Mouse (Mus musculus): ENCODE measurements around the gene Matn1. TPM values are rescaled to one million over a fixed set of nuclear protein-coding genes. Genes with fewer than 3 reads are reported as not detected.

Matn1 gene
- polyA plus RNA-seq, 1 experiment from 2014 or later, result 0.39 TPM

GRCm38 (mm10) chr4:130908133-130908532 is 36.1 kb upstream of the Matn1 start:
- Histone ChIP-seq H3K9ac (no peak overlapping the region), H3K4me1 (replicated peaks) (peaks cover 44% of the 10 kb centered on the region), H3K4me3 (no peak overlapping the region), H3K27me3 (no peaks in the 10 kb centered on the region), H3K9me3 (replicated peaks) (no peaks in the 10 kb centered on the region), H3K4me2 (no peak overlapping the region), H3K27ac (no peak overlapping the region), H3K36me3 (no peaks in the 10 kb centered on the region)
- ATAC-seq (replicated peaks; ENCODE audit: insufficient number of reproducible peaks, insufficient read depth, low FRiP score, low read depth), result no peak
- 95% methylated on average over 10 of the region's 10 CpGs for WGBS

DNA sequence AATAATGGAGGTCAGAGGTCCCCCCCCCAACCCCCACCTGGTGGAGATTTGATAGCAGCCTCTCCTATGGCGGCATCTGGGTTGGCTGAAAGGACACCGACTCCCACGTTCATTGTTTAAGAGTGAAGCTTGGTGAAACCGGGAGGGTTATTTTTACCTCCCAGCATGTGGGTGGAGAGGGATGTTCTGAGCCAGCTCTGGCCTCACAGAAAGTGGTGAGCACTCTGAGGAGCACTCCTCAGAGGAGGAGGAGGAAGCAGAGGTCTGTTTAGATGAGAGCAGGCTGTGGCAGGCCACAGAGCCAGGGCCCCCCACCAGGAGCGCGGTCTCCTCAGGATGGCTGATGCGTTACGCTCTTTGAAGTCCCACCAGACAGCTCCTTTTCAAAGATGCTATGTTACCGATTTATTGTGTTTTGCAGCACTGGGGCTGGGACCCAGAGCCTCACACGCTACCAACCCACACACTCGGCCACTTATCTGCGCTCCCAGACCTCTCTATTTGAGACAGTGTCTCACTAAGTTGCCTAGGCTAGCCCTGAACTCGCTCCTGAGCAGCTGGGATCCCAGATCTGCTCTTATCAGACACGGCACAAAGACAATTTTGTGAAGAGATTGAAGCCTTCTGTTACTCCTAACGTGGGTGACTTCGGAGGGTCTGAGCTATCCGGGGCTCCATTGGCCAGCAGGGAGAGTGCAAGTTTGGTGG is 34.9 kb upstream of the Matn1 start:
- Histone ChIP-seq H3K4me2 (no peak overlapping the region), H3K9me3 (replicated peaks) (no peaks in the 10 kb centered on the region), H3K9ac (no peak overlapping the region), H3K36me3 (no peaks in the 10 kb centered on the region), H3K27ac (no peak overlapping the region), H3K4me1 (replicated peaks) (peaks cover 44% of the 10 kb centered on the region), H3K4me3 (no peak overlapping the region), H3K27me3 (no peaks in the 10 kb centered on the region)
- 53% methylated on average over 17 of the region's 17 CpGs for WGBS
- ATAC-seq (replicated peaks; ENCODE audit: insufficient number of reproducible peaks, insufficient read depth, low FRiP score, low read depth), result no peak

DNA sequence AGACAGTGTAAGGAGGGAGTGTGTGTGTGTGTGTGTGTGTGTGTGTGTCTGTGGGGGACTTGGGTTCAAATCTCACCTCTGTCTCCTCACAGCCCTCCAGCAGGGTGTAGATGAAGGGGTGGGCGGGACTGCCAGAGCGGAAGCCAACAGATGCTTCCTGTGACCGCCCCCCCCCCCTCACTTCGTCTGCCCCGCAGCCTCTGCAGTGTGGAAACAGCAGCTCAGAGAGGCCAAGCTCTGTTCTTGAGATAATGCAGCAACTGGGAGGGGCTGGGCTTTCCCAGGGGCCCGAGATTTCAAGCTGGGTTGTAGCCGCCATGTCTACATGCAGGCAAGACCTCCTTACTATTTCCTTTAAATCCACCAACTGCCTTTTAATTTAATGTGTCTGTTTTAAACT is 33.5 kb upstream of the Matn1 start:
- Histone ChIP-seq H3K4me1 (replicated peaks) (peaks cover 40% of the 10 kb centered on the region), H3K4me3 (no peak overlapping the region), H3K4me2 (no peak overlapping the region), H3K36me3 (no peaks in the 10 kb centered on the region), H3K9me3 (replicated peaks) (no peaks in the 10 kb centered on the region), H3K27me3 (0 out of 2 replicates have a peak, but pooled peaks cover under 1% of the 10 kb centered on the region), H3K9ac (no peak overlapping the region), H3K27ac (no peak overlapping the region)
- no peak for ATAC-seq (replicated peaks; ENCODE audit: insufficient number of reproducible peaks, insufficient read depth, low FRiP score, low read depth)
- 18% methylated on average over 7 of the region's 7 CpGs for WGBS

DNA sequence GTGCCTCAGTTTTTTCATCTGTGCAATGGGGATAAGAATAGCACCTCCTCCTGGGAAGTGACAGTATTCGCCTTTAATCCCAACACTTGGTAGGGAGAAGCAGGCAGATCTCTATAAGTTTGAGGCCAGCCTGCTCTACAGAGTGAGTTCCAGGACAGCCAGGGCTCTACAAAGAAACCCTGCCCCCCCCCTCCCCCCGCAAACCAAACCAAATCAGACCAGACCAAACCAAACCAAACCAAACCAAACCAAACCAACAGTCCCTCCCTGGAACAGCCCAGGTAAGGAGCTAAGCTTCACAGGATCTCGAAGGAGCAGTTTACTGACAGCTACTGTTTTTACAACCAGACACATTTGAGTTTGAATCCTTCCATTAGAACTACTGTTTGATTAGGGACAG is 31.6 kb upstream of the Matn1 start:
- H3K27ac ChIP-seq, result no peak overlapping the region
- H3K9me3 ChIP-seq (replicated peaks), result no peaks in the 10 kb centered on the region
- no peak overlapping the region for H3K4me2 ChIP-seq
- no peaks in the 10 kb centered on the region for H3K36me3 ChIP-seq
- 0 out of 2 replicates have a peak, but pooled peaks cover 3% of the 10 kb centered on the region for H3K27me3 ChIP-seq
- WGBS, result 79% methylated on average over 3 of the region's 3 CpGs
- no peak for ATAC-seq (replicated peaks; ENCODE audit: insufficient number of reproducible peaks, insufficient read depth, low FRiP score, low read depth)
- no peak overlapping the region for H3K4me3 ChIP-seq
- no peak overlapping the region for H3K9ac ChIP-seq
- H3K4me1 ChIP-seq (replicated peaks), result peaks cover 31% of the 10 kb centered on the region

DNA sequence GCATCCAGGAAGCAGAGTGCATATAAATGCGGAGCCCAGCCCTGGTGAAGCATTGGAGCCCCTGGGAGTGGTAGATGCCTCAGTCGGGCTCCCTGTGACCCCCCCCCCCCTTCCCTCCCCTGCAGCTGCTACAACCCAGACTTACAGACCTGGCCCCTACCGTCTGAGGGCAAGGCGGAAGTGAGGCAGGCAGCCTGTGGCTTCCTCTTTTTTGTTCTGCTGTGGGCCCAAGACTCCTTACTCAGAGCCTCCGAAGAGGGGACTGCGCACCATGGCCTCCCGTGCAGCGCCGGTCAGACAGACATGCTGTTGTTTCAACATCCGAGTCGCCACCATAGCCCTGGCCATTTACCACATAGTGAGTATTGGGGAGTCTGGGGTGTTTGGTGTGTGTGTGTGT is 31.1 kb upstream of the Matn1 start, which contains the start of gene Laptm5:
Gene Laptm5 (plus strand): TSS at position 49 of the 400 bp plus-strand sequence.
- Histone ChIP-seq H3K9me3 (replicated peaks) (no peaks in the 10 kb centered on the region), H3K36me3 (no peaks in the 10 kb centered on the region), H3K4me3 (peak within 1 kb of the TSS; percentile 25), H3K4me2 (0 out of 2 replicates have a peak within 1 kb of the TSS, but pooled peaks have one; percentile 18), H3K4me1 (replicated peaks) (peaks cover 31% of the 10 kb centered on the region), H3K9ac (no peak within 1 kb of the TSS), H3K27ac (peak within 1 kb of the TSS; percentile 53; the same call in 1 of the 2 replicates), H3K27me3 (0 out of 2 replicates have a peak, but pooled peaks cover 3% of the 10 kb centered on the region)
- WGBS, result 73% methylated on average over 11 of the region's 11 CpGs
- ATAC-seq (replicated peaks; ENCODE audit: insufficient number of reproducible peaks, insufficient read depth, low FRiP score, low read depth), result no peak

DNA sequence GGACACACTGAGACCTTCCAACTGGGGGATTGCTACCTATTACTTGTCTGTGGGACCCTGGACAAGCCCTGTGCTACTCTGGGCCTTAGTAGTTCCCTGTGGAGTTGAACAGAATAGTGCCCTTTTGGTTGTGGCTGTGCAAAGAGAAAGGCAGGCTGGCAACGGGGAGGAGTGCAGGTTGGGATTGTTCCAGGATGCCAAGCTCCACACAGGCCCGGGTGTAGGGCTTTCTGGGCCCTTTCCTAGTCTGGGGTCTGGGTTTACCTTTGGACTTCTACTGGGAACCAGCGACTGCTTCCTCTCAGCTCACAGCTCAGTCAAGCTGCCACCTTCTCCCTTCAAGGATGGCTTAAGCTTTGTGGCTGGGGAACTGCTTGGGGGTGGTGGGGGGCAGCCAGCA is 30.7 kb upstream of the Matn1 start:
- no peak overlapping the region for H3K9ac ChIP-seq
- H3K4me2 ChIP-seq, result 0 out of 2 replicates have a peak overlapping the region, but pooled peaks have one; percentile 18
- 0 out of 2 replicates have a peak, but pooled peaks cover 3% of the 10 kb centered on the region for H3K27me3 ChIP-seq
- WGBS, result 58% methylated on average over 3 of the region's 3 CpGs
- no peaks in the 10 kb centered on the region for H3K9me3 ChIP-seq (replicated peaks)
- H3K4me1 ChIP-seq (replicated peaks), result peaks cover 29% of the 10 kb centered on the region
- ATAC-seq (replicated peaks; ENCODE audit: insufficient number of reproducible peaks, insufficient read depth, low FRiP score, low read depth), result no peak
- H3K27ac ChIP-seq, result peak overlapping the region; percentile 53; the same call in 1 of the 2 replicates
- H3K36me3 ChIP-seq, result no peaks in the 10 kb centered on the region
- H3K4me3 ChIP-seq, result peak overlapping the region; percentile 25

GRCm38 (mm10) chr4:130914011-130914410 is 30.2 kb upstream of the Matn1 start:
- no peaks in the 10 kb centered on the region for H3K9me3 ChIP-seq (replicated peaks)
- no peak for ATAC-seq (replicated peaks; ENCODE audit: insufficient number of reproducible peaks, insufficient read depth, low FRiP score, low read depth)
- H3K27me3 ChIP-seq, result 0 out of 2 replicates have a peak, but pooled peaks cover 3% of the 10 kb centered on the region
- no peak overlapping the region for H3K9ac ChIP-seq
- peak overlapping the region; percentile 25 for H3K4me3 ChIP-seq
- H3K4me2 ChIP-seq, result peak overlapping the region; percentile 19; the same call in 1 of the 2 replicates
- 83% methylated on average over 4 of the region's 4 CpGs for WGBS
- H3K27ac ChIP-seq, result peak overlapping the region; percentile 53; the same call in 1 of the 2 replicates
- H3K4me1 ChIP-seq (replicated peaks), result peaks cover 24% of the 10 kb centered on the region
- H3K36me3 ChIP-seq, result no peaks in the 10 kb centered on the region

- Histone ChIP-seq H3K4me3 (peak overlapping the region; percentile 17; the same call in 1 of the 2 replicates), H3K27ac (no peak overlapping the region), H3K4me1 (replicated peaks) (peaks cover 23% of the 10 kb centered on the region), H3K9ac (no peak overlapping the region), H3K36me3 (no peaks in the 10 kb centered on the region), H3K4me2 (peak overlapping the region; percentile 19; the same call in 1 of the 2 replicates), H3K27me3 (0 out of 2 replicates have a peak, but pooled peaks cover 3% of the 10 kb centered on the region), H3K9me3 (replicated peaks) (no peaks in the 10 kb centered on the region)
- WGBS, result 47% methylated on average over 7 of the region's 7 CpGs
- no peak for ATAC-seq (replicated peaks; ENCODE audit: insufficient number of reproducible peaks, insufficient read depth, low FRiP score, low read depth)
These were observed 29.7 kb upstream of the Matn1 start for GRCm38 (mm10) chr4:130914527-130914926.

- ATAC-seq (replicated peaks; ENCODE audit: insufficient number of reproducible peaks, insufficient read depth, low FRiP score, low read depth), result no peak
- no peak overlapping the region for H3K9ac ChIP-seq
- H3K27ac ChIP-seq, result no peak overlapping the region
- H3K9me3 ChIP-seq (replicated peaks), result no peaks in the 10 kb centered on the region
- 0 out of 2 replicates have a peak, but pooled peaks cover 3% of the 10 kb centered on the region for H3K27me3 ChIP-seq
- peaks cover 26% of the 10 kb centered on the region for H3K4me1 ChIP-seq (replicated peaks)
- peak overlapping the region; percentile 17; the same call in 1 of the 2 replicates for H3K4me3 ChIP-seq
- WGBS, result 49% methylated on average over 12 of the region's 12 CpGs
- H3K4me2 ChIP-seq, result peak overlapping the region; percentile 19; the same call in 1 of the 2 replicates
- no peaks in the 10 kb centered on the region for H3K36me3 ChIP-seq
These were observed 29.0 kb upstream of the Matn1 start for GRCm38 (mm10) chr4:130915006-130915667.

DNA sequence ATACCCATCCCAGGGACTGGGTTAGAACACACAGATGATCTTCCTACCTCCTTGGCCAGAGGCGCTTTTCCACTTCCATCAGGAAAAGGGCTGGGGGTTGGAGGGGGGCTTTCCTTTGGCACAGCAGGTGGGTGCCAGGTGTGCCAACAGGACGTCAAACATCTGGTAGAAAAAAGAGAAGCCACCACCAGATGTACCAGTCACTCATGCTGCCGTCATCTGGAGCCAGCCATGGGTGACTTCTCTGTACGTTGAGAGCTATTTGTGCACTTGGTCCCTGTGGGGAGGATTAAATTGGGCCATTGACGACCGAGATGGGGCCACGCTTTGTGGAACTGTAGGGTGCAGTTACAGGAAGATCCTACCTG is 28.5 kb upstream of the Matn1 start:
- no peaks in the 10 kb centered on the region for H3K36me3 ChIP-seq
- 59% methylated on average over 7 of the region's 7 CpGs for WGBS
- H3K9ac ChIP-seq, result no peak overlapping the region
- no peak for ATAC-seq (replicated peaks; ENCODE audit: insufficient number of reproducible peaks, insufficient read depth, low FRiP score, low read depth)
- H3K4me2 ChIP-seq, result peak overlapping the region; percentile 19; the same call in 1 of the 2 replicates
- H3K27me3 ChIP-seq, result 0 out of 2 replicates have a peak, but pooled peaks cover 3% of the 10 kb centered on the region
- no peak overlapping the region for H3K27ac ChIP-seq
- peak overlapping the region; percentile 17; the same call in 1 of the 2 replicates for H3K4me3 ChIP-seq
- no peaks in the 10 kb centered on the region for H3K9me3 ChIP-seq (replicated peaks)
- peaks cover 22% of the 10 kb centered on the region for H3K4me1 ChIP-seq (replicated peaks)

DNA sequence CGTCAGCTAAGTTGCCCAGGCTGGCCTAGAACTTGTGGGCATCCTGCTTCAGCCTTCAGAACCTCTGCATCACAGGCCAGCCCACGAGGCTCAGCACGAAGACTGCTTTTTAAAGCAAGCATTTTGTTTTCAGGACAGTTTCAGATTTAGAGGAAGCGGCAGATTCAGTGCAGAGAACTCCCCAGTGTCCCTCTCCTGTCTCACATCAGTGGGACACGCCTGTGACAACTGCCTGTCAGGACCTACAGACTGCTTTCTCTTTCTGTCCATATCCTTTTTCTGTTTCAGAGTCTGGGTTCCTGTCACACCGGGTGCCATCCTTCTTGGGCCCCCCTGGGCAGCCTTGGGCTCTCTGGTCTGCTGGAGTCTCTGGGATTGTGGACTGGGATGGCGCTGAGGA is 27.5 kb upstream of the Matn1 start:
- no peak overlapping the region for H3K4me2 ChIP-seq
- 77% methylated on average over 7 of the region's 7 CpGs for WGBS
- no peaks in the 10 kb centered on the region for H3K36me3 ChIP-seq
- H3K9ac ChIP-seq, result no peak overlapping the region
- H3K4me3 ChIP-seq, result no peak overlapping the region
- H3K27ac ChIP-seq, result no peak overlapping the region
- peaks cover 24% of the 10 kb centered on the region for H3K4me1 ChIP-seq (replicated peaks)
- ATAC-seq (replicated peaks; ENCODE audit: insufficient number of reproducible peaks, insufficient read depth, low FRiP score, low read depth), result no peak
- 0 out of 2 replicates have a peak, but pooled peaks cover 3% of the 10 kb centered on the region for H3K27me3 ChIP-seq
- H3K9me3 ChIP-seq (replicated peaks), result no peaks in the 10 kb centered on the region
